Mouse (Mus musculus): Measurements from ENCODE around the gene Gsdma3.

DNA sequence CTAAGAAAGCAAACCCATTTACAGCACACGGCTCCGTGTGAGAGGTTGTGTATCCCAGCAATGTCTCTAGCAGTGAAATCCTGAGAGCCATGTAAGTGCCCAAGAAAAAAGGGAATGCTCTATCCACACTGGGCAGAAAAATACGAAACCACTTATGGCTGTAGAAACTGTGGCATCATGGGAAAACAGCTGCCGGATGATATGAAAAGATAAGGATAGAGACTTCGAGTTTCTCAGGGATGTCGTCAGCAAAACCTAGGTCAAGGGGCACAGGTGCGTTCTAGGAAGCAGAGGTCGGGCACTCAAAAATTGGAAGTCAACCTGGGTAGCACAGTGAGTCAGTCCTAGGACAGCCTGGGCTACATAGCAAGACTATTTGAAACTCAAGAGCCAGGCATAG lies 36.9 kb upstream of the Gsdma3 start:
- TF ChIP-seq CTCF (IDR thresholded peaks at IDR 0.05) = no peak
- TF ChIP-seq POLR2A (IDR thresholded peaks at IDR 0.05; ENCODE audit: insufficient read depth, low read depth, low read length) = no peak
- TF ChIP-seq EP300 (IDR thresholded peaks at IDR 0.05; ENCODE audit: insufficient read depth, low read depth, low read length) = no peak

Measured in heart, adult 2 months (tissue).